Mouse (Mus musculus): Measurements from ENCODE around the gene Setd7.

Gene Setd7

DNA sequence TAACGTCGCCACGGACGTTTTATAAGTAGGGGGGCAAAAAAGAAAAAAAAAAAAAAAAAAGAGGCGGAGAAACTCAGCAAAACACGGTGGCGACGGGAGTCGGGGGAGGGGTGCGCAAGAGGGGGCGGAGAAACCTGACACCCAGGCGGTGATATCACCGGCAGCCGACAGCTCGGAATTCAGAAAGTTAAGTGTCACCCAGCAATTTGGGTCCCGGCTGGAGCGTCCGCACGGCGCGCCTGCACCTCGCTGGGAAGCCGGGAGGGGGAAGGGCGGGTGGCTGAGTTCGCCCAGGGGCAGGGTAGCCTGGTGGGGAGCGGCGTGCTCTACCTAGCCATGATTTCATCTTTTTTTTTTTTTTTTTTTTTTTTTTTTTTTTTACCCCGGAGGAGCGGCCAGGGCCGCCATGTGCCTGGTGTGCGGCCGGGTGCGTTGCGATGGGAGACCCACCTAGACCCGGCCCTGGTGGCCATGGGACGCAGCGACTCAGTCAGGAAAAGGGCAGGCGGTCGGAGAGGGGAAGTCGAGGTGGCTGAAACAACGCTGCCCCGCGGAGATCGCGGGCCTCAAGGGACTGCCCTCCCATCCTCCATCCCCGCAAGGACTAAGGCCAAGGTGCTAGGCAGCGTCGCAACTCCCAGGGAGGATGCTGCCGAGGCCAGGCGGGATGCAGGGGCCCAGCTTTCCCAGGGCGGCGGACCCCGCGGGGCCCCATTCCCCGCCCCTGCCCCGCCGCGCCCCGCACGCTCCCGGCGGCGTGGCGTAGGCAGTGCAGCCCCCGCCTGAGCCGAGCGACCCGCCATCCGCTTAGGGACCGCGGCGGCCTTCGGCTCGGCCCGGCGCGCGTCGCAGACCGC, 857 bp downstream of the Setd7 start:
- DNase-seq: peak; percentile 89 to 91

GRCm38 (mm10) chr3:51555583-51555982, 5.1 kb downstream of the Setd7 start:
- DNase-seq: no peak

- DNase-seq: no peak
Measured at GRCm38 (mm10) chr3:51554836-51555235, 5.8 kb downstream of the Setd7 start.

GRCm38 (mm10) chr3:51554067-51554466, 6.6 kb downstream of the Setd7 start:
- no peak for DNase-seq

DNA sequence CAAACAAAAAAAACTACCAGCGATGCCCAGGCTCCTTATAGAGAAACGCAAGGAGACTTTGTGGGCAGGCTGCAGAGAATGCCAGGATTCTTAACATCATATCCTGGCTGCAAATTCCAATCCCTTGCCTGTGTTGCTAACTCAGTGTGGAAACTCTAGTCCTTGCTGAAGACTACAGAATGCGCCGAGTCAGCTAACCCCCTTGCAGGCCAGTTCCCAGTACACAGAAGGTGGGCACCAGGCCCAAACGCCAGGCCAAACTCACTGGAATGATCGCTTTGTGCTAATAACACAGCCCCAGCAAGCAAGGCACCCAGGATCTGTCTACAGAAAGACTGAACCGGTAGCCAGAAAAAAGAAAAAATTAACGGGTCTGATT, 7.2 kb downstream of the Setd7 start:
- DNase-seq: peak; percentile 62 to 85

DNA sequence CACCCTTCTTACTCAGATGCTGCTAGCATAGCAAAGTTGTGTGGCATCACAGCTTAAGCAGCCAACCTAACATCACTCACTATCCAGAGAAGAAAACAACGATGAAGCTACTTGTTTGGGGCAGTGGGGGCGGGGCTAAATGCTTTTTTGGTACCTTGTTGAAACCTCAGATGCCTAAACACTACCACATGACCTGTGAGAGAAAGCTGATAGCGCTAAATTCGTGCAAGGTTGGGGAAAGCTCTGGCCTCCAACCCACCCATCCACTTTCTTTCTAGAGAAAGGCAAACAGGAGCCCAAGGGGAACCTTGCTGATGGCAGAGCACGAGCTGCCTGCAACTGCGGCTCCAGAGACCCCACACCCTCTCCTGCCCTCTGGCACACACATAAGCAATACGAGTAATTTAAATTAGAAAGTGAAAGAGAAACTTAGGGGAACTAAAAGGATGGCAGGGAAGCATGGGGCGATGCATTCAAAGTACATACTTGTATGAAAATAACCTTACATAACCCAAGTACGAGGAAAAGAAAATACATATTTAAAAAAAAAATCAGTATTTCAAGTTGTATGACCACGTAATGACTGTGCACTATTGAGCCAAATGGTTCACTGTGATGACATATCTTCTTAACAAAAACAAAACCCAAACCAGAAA, 7.7 kb downstream of the Setd7 start:
- peak in 1 of 2 experiments; percentile 33 for DNase-seq

- no peak for DNase-seq
Measured at GRCm38 (mm10) chr3:51552197-51552596, 8.5 kb downstream of the Setd7 start.

DNA sequence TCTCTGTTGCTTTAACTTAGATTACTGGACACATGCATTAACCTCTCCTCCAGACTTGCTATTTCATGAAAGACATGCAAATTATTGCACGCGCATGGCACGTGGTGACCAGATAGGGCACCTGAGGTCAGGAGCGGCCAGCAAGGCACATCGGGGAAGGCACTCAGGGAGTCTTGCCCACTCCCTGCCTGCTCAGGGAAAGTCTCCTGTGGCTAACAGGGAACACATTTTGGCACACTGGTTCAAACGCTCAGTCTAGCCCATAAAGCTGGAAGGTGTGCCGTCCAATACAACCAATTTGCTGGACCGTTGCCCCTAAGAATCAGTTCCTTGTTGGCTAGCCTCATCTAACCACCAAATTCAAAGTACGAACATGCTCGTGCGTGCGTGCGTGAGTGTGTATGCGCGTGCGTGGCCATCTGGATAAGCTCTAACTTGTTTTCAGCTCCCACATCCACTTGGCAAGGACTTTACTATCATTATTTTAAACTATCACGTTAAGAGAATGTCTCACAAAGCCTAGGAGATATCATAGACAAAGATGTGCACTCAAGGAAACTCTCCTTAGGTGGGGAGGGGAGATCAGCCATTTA, 11.6 kb downstream of the Setd7 start:
- no peak for DNase-seq

GRCm38 (mm10) chr3:51547577-51547976, 13.1 kb downstream of the Setd7 start:
- DNase-seq: no peak

DNA sequence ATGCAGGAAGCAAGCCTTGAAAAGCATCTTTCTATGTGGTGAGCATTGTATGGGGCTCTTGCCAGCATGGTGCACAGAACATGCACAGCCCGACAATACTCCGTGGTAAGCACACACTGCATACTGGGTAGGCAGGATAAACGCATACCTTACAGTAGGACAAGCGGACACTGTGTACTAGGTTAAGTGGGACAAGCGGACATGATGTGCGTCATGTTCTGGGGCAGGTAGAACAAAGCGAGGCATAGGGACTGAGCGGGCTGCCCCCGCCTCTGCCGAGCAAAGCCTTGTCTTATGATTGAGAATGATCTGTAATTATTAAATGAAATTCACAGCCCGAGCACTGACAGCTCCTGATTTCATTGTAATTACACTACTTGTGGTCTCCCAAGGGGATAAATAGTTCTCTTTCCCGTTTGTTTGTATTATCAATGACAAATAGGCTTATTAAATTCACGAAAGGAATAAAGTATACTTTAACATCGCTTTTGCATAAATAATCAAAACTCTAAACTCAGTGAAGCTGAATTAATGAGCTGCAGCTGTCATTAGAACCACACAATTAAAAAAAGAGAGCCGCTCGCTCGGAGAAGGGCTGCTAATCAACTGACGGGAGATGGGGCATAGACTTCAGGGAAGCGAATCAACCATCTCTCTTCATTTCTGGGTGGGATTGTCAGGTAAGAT, 16.1 kb downstream of the Setd7 start:
- no peak for DNase-seq

DNA sequence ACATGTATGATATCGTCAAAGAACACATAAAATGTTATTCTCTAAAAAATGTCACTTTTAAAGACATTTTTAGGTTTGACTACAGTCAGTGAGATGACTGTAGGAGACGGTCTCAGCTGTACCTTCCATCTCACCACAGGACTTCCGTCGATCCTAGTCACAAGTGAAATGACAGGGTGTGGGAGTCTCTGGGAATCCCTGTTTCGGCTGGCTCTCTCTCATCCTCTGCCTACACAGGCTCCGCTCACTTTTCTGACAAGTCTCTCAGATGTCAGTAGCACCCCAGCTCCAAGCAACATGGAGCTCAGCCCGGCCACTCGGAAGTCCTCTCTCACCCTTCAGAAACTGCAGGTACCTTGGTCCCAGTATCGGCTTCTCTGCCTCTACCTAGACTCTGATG, 20.0 kb downstream of the Setd7 start:
- DNase-seq: no peak

GRCm38 (mm10) chr3:51539567-51540408, 20.9 kb downstream of the Setd7 start:
- peak; percentile 69 to 85 for DNase-seq

- DNase-seq: no peak
Measured at GRCm38 (mm10) chr3:51534013-51534412, 26.7 kb downstream of the Setd7 start.

DNA sequence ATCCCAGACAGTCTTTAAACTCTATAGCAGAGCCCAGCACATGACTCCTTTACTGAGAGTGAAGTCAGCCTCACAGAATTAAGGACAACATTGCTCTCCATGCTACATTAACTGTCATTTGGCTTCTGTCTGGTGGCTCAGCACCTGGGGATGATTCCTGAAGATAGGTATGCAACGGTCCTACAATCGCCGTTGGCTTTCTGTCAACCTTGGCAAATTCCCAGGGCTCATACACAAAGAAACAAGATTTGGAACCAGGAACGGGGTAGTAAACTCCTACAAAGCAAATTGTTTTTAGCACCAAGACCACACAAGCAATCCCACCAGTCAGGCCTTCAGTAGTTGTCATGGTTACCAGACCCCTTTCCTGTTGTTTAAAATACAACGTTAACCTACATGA, 27.1 kb downstream of the Setd7 start:
- no peak for DNase-seq

GRCm38 (mm10) chr3:51532282-51532620, 28.4 kb downstream of the Setd7 start:
- no peak for DNase-seq

DNA sequence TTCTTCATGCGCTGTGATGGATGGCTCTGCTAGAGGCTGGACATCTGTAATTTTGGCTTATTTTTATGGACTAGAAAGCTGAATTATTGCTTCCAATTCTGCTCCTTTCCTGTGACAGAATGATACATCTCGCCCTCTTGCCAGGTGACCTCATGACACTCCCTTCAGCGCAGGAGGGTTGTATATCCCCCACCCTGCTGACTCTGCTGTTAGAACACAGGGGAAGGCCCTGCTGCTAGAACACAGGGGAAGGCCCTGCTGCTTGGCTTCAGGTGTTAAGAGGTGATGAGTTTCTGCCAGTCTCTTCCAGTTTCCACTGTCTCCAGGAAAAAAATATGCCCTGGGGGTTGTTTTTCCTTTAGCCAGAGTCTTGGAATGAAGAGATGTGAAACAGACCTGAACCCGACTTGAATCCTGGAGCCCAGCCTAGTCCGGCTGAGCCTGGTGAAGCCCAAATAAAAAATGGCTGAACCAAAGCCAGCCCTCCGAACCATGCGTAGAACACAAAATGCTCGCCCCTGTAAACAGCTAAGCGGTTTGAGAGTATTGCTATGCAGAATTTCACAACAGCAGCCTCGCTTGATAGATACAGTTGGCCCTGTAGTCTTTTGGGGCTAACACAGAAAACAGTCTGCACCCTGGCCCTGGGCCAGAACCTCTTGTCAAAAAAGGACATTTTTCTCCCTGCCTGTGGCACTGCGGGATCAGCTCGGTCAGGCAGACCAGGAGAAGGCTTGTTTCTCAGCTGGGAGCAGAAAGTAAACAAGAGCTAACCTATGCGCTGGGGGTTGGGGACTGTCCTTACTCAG, 29.0 kb downstream of the Setd7 start:
- peak; percentile 65 to 82 for DNase-seq

GRCm38 (mm10) chr3:51526891-51527290, 33.8 kb downstream of the Setd7 start:
- DNase-seq: no peak

DNA sequence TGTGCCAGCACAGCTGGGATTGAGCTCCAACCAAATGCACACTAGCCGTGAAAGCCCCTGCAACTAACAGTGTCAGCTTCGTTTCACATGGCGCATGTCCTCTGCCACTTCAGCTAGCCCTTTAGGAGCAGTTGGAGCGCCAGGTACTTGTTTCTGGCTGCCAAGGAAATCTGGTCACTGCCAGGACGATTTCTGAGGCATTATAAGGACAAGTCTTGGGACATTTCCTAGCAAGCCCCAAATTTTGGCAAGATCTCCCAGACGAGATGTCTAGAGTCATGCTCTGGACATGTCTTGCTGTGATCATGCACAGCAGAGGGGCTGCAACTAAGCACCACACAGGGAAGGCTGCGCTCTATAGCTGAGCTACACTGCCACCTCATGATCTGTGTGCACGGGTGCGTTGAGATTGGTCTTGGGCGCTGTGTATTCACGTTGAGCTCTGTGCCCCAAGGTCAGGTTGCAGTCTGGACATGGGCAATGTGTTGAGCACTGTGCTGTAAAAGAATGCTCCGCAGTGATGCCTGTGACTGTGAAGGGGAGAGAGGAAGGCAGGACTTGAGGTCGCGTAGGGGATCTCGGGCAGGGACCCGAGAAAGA, 35.4 kb downstream of the Setd7 start:
- DNase-seq: no peak

DNA sequence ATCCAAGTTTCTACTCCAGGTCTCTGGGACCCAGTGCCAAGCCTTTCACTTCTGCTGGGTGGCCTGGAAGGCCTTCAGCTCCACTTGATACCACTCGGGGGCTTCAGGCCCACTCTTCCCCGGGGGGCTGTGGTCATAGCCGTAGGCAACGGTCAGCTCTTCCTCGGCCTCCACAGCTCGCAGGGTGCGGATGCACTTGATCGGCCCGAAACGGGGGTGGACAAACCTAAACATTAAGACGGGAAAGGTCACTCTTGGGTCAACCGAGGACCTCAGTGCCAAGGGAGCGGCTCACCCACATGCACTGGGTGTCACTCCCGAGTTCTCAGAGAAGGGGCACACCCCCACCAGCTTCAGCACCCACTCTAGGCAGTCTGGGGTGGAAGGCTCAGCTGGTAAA, 39.4 kb downstream of the Setd7 start:
- DNase-seq: no peak

GRCm38 (mm10) chr3:51518763-51519121, 41.9 kb downstream of the Setd7 start:
- no peak for DNase-seq

Data from lung, postnatal 4 days (tissue).